Mouse (Mus musculus) heart, adult 2 months (tissue): ENCODE measurements around the gene Aqp1.

Source experiments
- CTCF ChIP-seq: fragments of 200-600 bp; IDR thresholded peaks from 2 replicates; pipeline ENCODE4 v1.8.1; 2022; ENCODE audit warnings: antibody characterized with exemption, mild to moderate bottlenecking, moderate library complexity
- EP300 ChIP-seq: fragments of 200-500 bp; IDR thresholded peaks from 2 replicates; pipeline ENCODE4 v1.6.1; 2011; ENCODE audit warnings: low read depth, low read length, control low read depth; ENCODE audit not compliant: insufficient read depth

DNA sequence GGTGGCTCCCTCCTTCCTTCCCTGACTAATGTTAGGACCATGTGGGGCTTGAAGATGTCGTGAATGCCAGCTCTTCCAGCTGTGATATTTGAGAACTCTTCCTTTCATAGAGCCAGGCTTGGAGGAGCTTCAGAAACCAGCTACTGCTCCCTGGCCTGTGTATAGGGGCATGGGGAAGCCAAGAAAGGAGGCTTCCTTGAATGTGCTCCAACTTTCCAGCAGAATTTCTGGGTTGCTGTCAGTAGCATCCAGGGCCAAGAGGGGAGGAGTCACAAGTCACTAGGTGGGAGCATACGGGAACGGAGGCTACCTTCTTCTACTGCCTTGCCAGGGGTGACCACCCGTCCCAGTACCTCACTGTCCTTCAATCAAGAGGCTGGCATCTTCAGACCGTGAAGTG is 40.3 kb downstream of the Aqp1 start:
- TF ChIP-seq EP300 (no peak), CTCF (no peak)
